Mouse (Mus musculus) erythroid progenitor cell, adult 5-6 weeks (primary cell): ENCODE results near the gene Tbc1d14. TPM values are rescaled to one million over a fixed set of nuclear protein-coding genes. Genes with fewer than 3 reads are reported as not detected.

Source experiments
- ATAC-seq: replicated peaks from 2 replicates; pipeline ENCODE4 v1.8.0; 2016; ENCODE audit warnings: moderate number of reproducible peaks, mild to moderate bottlenecking, moderate TSS enrichment, inconsistent platforms; ENCODE audit not compliant: poor library complexity, low FRiP score, severe bottlenecking
- total RNA-seq, 2 experiments: library from RNA; stranded (forward) in 1 of 2; stranded (reverse) in 1 of 2; fragments of 150-400 nt in 1 of 2; fragments of 186-747, 209-891 nt in 1 of 2; gene quantifications; 2 replicates each; pipeline versions ENCODE4 v1.2.3 to v1.2.4; 2015 to 2017; ENCODE audit warnings: low replicate concordance in 2 of 2

Gene Tbc1d14
- total RNA-seq, 2 experiments from 2014 or later: 13.0 to 21.9 TPM

DNA sequence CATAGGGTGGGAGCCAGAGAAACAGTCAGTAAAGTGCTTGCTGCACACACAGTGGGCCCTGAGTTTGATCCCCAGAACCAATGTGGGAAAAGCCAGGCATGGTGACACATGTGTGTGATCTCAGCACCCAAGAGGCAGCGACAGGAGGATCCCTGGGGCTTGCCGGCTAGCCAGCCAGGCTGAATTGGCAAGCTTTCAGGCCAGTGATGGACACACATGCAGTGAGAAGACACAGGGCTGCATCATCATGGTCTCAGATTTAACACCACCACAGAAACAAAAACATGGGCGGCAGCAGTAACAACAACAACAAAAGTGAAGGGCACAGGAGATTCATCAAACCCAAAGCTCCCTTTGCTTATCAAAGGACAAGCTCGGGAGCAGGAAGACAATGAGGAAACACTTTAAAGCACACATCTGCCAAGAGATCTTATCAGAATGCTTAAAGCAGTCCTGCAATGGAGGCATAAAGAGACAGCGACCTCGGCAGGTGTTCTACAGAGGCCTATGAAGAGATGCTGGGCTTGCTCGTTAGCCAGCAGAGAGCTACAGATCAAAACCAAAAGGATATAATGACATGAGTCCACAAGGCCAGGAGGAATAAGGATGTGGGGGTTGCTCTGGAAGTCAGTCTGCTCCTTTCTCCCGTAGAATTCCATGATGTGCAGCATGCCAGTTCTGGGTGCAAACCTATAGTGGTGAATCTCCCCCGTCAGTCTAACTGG lies 146.7 kb downstream of the Tbc1d14 start:
- ATAC-seq: no peak

DNA sequence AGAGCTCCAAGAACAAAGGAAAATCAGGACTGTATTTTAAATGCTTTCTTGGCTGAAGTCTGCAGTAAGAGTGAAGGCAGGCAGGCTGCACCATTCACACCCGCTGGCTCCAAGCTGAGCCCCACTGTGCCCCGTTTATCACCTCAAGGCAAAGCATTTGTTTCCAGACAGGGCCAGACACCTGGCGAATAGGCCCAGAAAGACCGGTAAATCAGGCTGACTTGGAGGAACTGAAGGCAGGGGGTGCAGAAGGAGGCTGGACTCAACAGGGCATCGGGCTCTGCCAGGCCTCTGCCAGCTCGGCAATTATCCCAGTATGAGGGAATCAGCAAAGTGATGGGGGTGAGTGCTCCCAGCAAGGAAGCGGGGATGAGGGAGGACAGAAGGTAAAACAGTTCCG lies 148.0 kb downstream of the Tbc1d14 start:
- no peak for ATAC-seq

DNA sequence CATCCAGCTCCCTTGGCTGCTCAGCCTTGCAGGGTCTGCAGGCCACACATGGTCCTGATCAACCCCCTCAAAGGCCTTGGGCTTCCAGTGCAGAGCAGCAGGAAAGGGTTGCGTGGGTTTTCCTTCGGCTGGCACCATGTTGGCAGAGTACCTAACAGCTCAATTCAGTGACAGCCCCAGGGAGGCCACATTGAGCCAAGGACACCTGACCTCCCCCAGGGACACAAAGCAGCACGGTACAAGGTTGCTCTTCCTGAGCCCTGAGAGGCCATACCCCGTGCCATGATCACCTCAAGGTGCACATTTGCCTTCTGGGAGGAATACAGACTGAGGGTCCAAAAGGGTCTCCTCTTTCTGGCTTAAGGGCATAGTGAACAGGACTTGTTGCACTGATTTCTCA lies 148.5 kb downstream of the Tbc1d14 start:
- no peak for ATAC-seq

DNA sequence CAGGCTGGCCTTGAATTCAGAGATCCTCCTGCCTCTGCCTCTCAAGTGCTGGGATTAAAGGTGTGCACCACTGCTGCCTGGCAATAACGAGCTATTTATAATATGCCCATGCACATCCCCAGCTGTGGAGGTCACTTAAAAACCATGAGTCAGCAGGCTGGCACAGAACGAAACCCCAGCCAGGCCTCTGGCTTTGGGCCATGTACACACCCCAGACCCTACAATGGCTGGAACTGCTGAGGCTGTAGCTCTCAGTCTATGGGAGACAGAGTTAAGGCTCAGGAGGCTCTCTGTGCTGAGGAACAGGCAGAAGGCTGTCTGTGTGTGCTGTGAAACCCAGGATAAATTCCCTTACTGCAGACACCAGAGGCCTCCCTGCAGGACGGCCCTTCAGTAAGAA lies 152.3 kb downstream of the Tbc1d14 start:
- ATAC-seq: no peak

Other genes starting within 250 kb of the Tbc1d14 start
- gene Sorcs2, start 195.1 kb downstream of the Tbc1d14 start, total RNA-seq (2015; ENCODE audit: low replicate concordance): 5.4 TPM in 1 of 2 replicates, not detected in the other
- 0.39 and 2.2 TPM in 2 replicates for gene Sorcs2, start 195.1 kb downstream of the Tbc1d14 start, total RNA-seq (2017; ENCODE audit: low replicate concordance)
- 11.2 and 13.8 TPM in 2 replicates for gene Grpel1, start 128.3 kb downstream of the Tbc1d14 start, total RNA-seq (2015; ENCODE audit: low replicate concordance)
- 12.8 and 19.0 TPM in 2 replicates for gene Grpel1, start 128.3 kb downstream of the Tbc1d14 start, total RNA-seq (2017; ENCODE audit: low replicate concordance)
- gene Tada2b, start 109.0 kb downstream of the Tbc1d14 start, total RNA-seq (2015; ENCODE audit: low replicate concordance): 10.5 and 13.8 TPM in 2 replicates
- 7.6 and 16.3 TPM in 2 replicates for gene Tada2b, start 109.0 kb downstream of the Tbc1d14 start, total RNA-seq (2017; ENCODE audit: low replicate concordance)
- 1.7 and 2.9 TPM in 2 replicates for gene Ccdc96, start 108.7 kb downstream of the Tbc1d14 start, total RNA-seq (2015; ENCODE audit: low replicate concordance)
- 1.8 and 2.7 TPM in 2 replicates for gene Ccdc96, start 108.7 kb downstream of the Tbc1d14 start, total RNA-seq (2017; ENCODE audit: low replicate concordance)
- 139 and 143 TPM in 2 replicates for gene D5Ertd579e, start 102.7 kb upstream of the Tbc1d14 start, total RNA-seq (2015; ENCODE audit: low replicate concordance)
- gene D5Ertd579e, start 102.7 kb upstream of the Tbc1d14 start, total RNA-seq (2017; ENCODE audit: low replicate concordance): 235 and 242 TPM in 2 replicates
- 5.0 and 10.5 TPM in 2 replicates for gene Bloc1s4, start 155.4 kb upstream of the Tbc1d14 start, total RNA-seq (2015; ENCODE audit: low replicate concordance)
- gene Bloc1s4, start 155.4 kb upstream of the Tbc1d14 start, total RNA-seq (2017; ENCODE audit: low replicate concordance): 7.9 and 13.1 TPM in 2 replicates
- 94.1 and 105 TPM in 2 replicates for gene Mrfap1, start 203.5 kb upstream of the Tbc1d14 start, total RNA-seq (2015; ENCODE audit: low replicate concordance)
- gene Mrfap1, start 203.5 kb upstream of the Tbc1d14 start, total RNA-seq (2017; ENCODE audit: low replicate concordance): 94.0 and 125 TPM in 2 replicates
- 7.2 and 14.3 TPM in 2 replicates for gene Man2b2, start 237.4 kb upstream of the Tbc1d14 start, total RNA-seq (2015; ENCODE audit: low replicate concordance)
- gene Man2b2, start 237.4 kb upstream of the Tbc1d14 start, total RNA-seq (2017; ENCODE audit: low replicate concordance): 2.7 and 3.8 TPM in 2 replicates